Mouse (Mus musculus) MN1 (cell line): ENCODE results near the gene Vezt.

ENCODE experiments used
- DNase-seq: peaks from one replicate; pipeline ENCODE4 v3.0.0-alpha.2; 2016; ENCODE audit warnings: low spot score

Gene Vezt

DNA sequence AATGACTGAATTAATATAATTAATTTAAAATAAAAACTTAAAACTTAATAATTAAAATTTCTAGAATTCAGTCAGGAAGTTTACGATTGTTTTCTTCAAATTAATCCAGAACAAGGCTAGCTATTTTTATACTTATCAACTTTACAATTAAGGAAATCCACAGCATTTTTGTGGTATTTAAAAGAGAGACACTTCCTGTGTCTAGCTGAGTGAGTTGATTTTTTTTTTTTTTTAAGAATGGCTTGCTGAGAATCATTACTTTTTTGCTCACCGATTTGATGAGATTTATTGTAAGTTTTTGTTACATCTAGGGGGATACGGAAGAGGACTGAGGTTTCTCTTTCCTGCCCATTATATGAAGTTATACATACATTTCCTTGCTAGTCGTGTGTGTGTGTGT, 2.0 kb upstream of the Vezt start:
- DNase-seq: no peak

DNA sequence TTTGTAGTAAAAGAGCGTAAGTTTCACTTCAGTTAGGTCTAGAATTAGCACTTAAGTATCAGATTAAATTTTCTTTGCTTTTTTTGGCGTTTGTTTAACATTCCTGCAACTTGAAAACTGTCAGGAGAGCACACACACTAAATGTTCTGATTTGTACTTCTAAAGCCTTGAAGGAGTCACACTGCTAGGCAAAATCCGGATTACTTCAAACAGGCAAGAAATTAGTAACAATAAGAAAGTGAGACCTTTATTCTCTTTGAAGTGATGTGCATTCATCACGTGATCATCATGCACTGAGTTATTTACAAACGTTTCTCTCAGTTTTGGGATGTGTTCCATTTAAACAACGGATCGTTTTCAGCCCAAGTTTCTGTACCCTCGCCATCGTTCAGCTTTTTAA, 1.6 kb upstream of the Vezt start:
- no peak for DNase-seq

DNA sequence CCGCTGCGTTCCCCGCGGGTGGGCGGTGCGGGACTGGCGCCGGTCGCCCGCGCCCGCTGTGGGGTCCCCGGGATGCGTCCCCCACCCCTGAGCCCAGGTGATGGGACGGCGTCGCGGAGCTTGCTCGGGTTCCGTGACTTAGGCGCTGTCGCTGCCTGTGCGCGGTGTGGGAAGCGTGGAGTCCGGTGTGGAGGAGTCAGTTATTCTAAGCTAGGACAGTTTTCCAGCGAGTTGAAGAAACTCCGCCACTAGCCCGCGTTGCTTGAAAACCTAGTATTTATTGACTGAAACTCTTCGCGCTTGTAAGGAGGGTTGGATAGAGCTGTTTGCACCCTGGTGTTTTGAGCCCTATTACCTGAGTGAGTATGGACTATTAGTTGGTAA, 750 bp upstream of the Vezt start:
- DNase-seq: peak; percentile 58

DNA sequence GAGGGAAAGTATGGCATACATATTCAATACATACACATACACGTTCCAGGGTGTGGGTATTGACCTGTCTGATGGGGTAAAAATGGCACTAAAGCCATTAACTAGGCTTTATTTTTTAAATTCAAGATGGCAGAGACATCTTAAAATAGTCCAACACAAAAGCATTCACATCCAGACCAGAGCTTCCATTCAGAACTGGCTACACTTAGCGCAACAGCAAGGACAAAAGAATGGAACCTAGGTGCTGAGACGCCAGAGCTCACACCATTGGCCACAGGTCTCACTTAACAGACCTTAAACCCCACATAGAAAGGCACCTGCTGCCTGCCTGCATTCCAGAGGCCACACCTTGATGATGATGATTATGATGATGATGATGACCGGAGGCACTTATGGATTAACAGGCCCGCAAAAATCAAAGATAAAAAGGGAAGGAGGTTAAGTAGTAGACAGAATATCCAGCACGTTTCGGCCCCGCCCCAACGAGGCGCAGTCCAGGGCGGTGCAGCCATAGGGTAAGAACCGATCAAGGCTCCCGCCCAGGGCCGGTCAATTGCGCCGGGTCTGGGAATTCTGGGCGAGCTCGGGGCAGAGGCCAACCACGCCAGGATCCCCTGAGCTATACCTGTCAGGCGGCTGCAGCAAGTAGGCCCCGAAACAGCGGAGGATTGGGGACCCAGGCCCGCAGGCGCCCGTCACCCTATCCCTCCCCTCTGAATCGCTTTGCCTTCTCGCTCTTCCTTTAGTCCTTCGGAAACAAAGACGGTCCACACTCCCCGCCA, 550 bp downstream of the Vezt start:
- DNase-seq: peak; percentile 72

GRCm38 (mm10) chr10:94031164-94031563, 4.5 kb downstream of the Vezt start:
- DNase-seq: peak; percentile 35

- no peak for DNase-seq
Observed at GRCm38 (mm10) chr10:94028493-94028892, 7.1 kb downstream of the Vezt start.

- no peak for DNase-seq
Observed at GRCm38 (mm10) chr10:94025079-94025478, 10.5 kb downstream of the Vezt start.

DNA sequence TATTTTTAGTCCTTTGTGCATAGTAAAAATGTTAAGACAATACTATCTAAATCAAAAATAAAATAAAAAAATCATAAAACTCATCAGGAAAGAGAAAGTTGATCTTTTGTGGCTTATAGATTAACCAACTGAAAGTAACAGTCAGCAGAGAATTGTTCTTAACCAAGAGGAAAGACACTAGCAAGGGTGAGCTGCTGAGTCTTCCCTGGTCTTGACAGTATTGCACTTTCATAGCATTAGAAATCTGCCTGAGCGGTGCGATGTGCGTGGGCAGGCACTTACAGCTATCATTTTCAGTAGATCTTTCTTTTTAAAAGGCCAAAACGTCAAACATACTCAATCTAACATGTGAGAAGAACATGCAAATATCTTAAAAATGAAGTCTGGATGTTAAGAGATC, 14.6 kb downstream of the Vezt start:
- DNase-seq: no peak

GRCm38 (mm10) chr10:94020587-94020986, 15.0 kb downstream of the Vezt start:
- DNase-seq: no peak

DNA sequence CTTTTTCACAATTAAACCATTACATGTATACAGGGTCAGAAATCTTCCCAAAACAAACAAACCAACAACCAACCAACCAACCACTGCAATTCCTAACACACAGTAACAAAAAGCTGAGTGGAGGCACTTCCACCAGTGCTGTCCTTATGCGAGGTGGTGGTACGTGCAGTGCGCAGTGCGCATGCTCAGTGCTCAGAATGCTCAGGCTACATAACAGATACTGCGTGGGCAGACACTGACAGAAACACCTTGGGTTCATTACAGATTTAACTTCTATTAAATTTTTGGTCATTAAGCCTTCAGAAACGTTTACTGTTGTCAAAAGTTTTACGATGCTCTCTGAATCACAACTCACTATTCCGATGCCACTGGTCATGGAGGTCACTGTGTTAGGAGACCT, 18.2 kb downstream of the Vezt start:
- no peak for DNase-seq

DNA sequence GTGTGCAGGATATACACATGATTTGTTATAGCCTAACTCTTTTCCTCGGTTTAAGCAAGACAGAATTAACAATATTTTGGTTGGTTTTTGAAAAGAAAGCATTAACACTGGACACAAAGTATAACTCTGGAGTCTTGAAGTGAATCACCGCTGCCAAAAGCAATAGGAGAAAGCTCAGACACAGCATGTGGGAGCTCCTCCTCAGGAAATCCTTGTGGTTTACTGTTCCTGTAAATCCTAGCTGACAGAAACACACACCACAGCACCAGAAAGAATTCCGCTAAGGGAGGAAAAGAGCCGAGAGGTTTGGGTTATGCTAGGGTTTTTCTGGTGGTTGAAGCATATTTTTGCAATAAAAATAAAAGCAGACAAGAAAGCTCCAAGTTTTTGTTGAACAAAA, 21.4 kb downstream of the Vezt start:
- DNase-seq: no peak

DNA sequence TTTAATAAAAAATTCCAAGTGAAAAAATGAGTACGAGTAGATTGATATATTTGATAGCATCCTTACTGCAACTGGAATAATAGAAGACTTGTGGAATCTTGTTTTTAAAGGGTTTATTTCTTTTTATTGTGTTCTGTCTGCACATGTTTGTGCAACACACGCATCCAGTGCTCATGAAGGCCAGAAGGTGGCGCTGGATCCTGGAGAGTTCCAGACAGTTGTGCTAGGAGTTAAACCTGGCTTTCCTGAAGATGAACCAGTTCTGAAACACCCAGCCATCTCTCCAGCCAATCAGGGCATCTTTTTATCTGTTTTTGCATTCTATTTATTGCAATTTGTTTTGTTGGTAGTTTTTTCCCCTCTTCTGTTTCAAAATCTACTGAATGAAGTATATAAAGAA, 22.4 kb downstream of the Vezt start:
- DNase-seq: peak; percentile 28

DNA sequence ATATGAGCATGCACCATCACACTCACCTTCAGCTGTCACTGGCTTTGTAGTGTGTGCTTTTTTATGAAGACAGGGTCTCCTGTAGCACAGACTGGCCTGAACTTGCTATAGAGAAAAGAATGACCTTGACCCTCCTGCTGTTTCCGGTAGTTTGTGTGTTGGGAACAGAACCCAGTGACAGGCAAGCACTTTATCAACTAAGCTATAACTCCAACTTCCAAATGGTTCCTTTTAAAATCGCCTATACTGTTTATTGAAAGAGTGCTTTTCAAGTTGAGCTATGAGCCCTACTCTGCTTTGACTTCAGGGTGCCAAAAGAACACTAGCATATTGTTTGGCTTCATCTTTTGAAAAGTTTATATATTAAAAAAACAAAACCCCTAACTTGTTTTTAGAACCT, 24.6 kb downstream of the Vezt start:
- DNase-seq: no peak

DNA sequence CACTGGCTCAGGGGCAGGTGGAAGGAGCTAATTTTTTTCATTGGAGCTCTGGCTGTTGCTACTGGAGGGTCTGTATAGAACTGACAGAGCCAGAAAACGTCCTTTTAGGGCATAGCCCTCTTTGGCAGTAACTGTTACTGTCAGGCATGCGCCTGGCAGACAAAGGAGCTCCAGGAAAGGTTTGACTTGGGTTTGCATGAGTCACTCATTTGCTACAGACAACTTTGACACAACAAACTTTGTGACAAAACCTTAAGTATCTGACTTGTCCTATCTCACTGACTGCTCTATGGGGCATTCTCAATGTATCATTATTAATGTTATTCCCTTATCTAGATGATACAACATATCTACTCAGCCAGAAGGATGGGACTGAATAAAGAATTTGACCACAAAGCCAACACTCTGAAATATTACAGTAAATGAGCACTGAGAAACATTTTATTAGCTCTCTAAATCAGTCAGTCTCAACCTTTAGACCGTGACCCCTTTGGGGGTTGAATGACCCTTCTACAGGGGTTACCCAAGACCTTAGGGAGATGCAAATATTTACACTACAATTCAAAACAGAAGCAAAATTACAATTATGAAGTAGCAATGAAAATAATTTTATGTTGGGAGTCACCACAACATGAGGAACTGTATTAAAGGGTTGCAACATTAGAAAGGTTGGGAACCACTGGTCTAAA, 25.5 kb downstream of the Vezt start:
- DNase-seq: no peak

DNA sequence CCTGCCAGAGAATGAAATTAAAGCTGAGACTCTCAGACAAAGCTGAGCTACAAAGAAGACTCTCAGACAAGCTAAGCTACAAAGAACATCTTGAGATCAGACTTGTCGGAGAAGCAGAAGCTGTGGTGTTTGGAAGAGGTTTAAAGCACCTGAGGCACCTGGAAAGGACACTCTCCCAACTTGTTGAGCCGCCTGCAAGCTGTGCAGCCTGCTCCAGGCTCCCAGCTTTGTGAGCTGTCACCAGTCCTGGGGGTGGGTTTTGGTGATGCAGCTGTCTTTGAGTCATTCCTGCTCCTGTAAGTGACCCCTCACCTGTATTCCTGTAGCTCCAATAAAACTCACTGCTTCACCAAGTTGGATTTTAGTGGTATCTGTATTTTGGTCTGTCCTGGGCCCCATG, 27.3 kb downstream of the Vezt start:
- DNase-seq: no peak

DNA sequence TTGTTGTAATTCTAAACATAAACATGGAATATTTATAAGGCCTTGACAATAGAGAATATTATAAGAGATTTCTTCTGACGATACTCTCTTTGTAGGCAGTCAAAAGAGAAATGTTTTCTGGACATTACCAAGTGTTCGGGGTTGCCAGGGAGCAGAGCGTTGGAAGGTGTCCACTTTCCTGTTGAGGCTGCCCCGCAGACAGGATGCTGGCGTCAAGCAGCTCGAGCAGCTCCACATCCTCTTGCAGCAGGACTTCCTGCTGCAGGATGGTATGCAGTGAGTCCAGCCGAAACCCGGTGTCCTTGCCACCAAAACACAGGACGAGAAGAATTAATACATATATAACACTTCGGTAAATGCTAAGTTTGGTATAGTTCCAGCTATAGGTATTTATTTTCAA, 35.4 kb downstream of the Vezt start:
- no peak for DNase-seq

GRCm38 (mm10) chr10:93999357-93999756, 36.3 kb downstream of the Vezt start:
- no peak for DNase-seq

DNA sequence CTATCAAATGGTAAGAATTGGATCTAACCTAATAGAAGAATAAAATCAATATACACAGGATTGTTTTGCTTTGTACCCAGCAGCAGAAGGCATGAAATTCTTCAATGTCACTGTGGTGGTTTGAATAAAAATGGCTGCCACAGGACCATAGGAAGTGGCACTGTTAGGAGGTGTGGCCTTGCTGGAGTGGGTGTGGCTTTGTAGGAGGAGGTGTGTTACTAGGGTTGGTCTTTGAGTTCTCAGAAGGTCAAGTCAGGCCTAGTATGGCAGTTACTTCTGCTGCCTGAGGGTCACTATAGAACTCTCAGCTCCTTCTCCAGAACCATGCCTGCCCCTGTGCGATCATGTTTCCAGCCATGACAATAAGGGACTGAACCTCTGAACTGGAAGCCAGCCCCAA, 40.5 kb downstream of the Vezt start:
- no peak for DNase-seq

DNA sequence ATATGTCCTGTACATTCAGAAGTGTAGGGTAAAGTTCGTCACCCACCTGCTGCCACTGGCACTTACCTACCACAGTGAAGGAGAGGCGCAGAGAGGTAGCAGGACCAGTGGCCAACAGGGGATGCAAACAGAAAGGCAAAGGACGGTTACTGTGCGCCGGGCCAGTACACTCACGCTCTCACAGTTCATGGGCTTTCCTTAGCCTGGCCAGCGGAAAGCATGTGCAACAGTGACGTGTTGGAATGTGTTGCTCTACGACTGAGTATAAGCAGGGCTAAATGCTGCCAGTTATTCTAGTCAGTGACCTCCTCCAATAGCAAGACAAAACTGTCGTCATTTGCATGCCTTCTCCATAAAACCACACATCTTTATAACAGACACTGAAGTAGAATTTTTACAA, 41.5 kb downstream of the Vezt start:
- DNase-seq: no peak

GRCm38 (mm10) chr10:93985357-93985756, 50.3 kb downstream of the Vezt start:
- no peak for DNase-seq

DNA sequence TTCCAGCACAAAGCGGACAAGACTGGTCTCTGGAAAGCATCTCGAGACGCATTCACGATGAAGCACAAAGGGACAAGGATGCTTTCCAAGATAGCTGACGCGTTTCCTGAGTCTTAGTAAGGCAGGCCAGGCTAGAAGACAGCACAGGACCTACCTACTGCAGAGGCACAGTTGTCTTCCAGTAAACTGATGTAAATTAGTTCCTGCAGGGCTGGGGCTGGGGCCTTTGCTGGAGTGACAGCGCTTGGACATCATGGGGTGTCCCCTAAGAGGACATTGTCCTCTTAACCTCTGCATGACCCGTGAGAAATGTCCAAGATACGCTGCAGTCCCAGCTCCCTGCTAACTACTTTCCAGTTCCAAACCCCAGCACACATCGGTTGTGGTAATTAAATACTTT, 66.3 kb downstream of the Vezt start:
- no peak for DNase-seq

- DNase-seq: no peak
Observed at GRCm38 (mm10) chr10:93967486-93967885, 68.1 kb downstream of the Vezt start.

GRCm38 (mm10) chr10:93954023-93954422, 81.6 kb downstream of the Vezt start:
- no peak for DNase-seq

DNA sequence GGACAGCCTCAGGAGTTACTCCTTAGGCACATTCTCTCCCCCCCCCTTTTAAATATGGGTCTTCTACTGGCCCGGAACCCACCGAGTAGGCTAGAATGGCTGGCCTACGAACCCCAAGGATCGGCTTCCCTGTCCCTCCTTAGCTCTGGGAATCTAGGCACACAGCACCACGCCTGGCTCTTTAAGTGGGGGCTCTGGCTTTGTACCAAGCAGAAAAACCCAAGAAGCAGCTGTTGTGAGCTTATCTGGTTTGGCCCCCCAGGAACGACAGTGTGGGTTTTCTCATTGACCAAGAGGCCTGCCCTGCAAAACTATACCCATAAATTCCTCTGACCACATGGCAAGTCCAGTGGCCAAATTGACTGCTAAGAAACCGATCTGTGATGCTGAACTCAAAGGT, 82.1 kb downstream of the Vezt start:
- DNase-seq: no peak
